Mouse (Mus musculus): ENCODE data around the gene Col6a1. TPM values are rescaled to one million over a fixed set of nuclear protein-coding genes. Genes with fewer than 3 reads are reported as not detected.
A peak's percentile ranks its signal among the peaks of the same experiment; 100 is the strongest.

Gene Col6a1
- total RNA-seq (2014; rRNA removed; ENCODE audit: low replicate concordance) (97.3 and 142 TPM in 2 replicates), polyA plus RNA-seq (2015; fragmentation: Nextera tagmentation; extraction: Ambion mirVana) (68.6 and 69.7 TPM in 2 replicates)

- WGBS: 26% methylated on average over 9 of the region's 9 CpGs
- ATAC-seq (ENCODE audit: insufficient read depth, low read depth): peak; percentile 47; the same call in 1 of the 2 replicates
Observed at GRCm38 (mm10) chr10:76725682-76726285, at the start of gene Col6a1. Gene Col6a1, minus strand, starts transcription at chr10:76726168.

GRCm38 (mm10) chr10:76771624-76772023, 45.7 kb upstream of the Col6a1 start:
- H3K36me3 ChIP-seq (replicated peaks; ENCODE audit: control insufficient read depth, insufficient read depth, low read length): no peaks in the 10 kb centered on the region
- no peaks in the 10 kb centered on the region for H3K27me3 ChIP-seq (ENCODE audit: control insufficient read depth, insufficient read depth, low read length)
- no peak for TF ChIP-seq EP300 (IDR thresholded peaks at IDR 0.05; ENCODE audit: low read depth)
- no peak for TF ChIP-seq CTCF (IDR thresholded peaks at IDR 0.05; ENCODE audit: low read depth)
- no peak overlapping the region for H3K4me3 ChIP-seq (ENCODE audit: low read depth, low read length)
- peak; percentile 75 for ATAC-seq (ENCODE audit: insufficient read depth, low read depth)
- H3K27ac ChIP-seq (ENCODE audit: low read depth): no peak overlapping the region
- 55% methylated on average over 3 of the region's 3 CpGs for WGBS
- DNase-seq (ENCODE audit: low spot score): peak; percentile 6
- no peak overlapping the region for H3K9ac ChIP-seq (replicated peaks; ENCODE audit: low read depth, low read length)
- H3K4me2 ChIP-seq (ENCODE audit: low read depth, low read length): no peak overlapping the region
- H3K9me3 ChIP-seq (replicated peaks; ENCODE audit: control insufficient read depth, low read length): no peaks in the 10 kb centered on the region
- H3K4me1 ChIP-seq (ENCODE audit: control insufficient read depth, insufficient read depth): no peaks in the 10 kb centered on the region

More at GRCm38 (mm10) chr10:76725682-76726285, at the start of gene Col6a1:
- no peaks in the 10 kb centered on the region for H3K9me3 ChIP-seq (replicated peaks; ENCODE audit: control insufficient read depth, low read length)
- H3K27me3 ChIP-seq (ENCODE audit: control insufficient read depth, insufficient read depth, low read length): no peaks in the 10 kb centered on the region
- peak within 1 kb of the TSS; percentile 56 for H3K4me2 ChIP-seq (ENCODE audit: low read depth, low read length)
- no peaks in the 10 kb centered on the region; the same call in 1 of the 2 replicates for H3K4me1 ChIP-seq (ENCODE audit: control insufficient read depth, insufficient read depth)
- H3K4me3 ChIP-seq (ENCODE audit: low read depth, low read length): peak within 1 kb of the TSS; percentile 43
- peaks cover 12% of the 10 kb centered on the region; the same call in 1 of the 2 replicates for H3K36me3 ChIP-seq (replicated peaks; ENCODE audit: control insufficient read depth, insufficient read depth, low read length)
- DNase-seq (ENCODE audit: low spot score): peak; percentile 49
- H3K9ac ChIP-seq (replicated peaks; ENCODE audit: low read depth, low read length): peak within 1 kb of the TSS; percentile 56
- peak within 1 kb of the TSS; percentile 27; the same call in 1 of the 2 replicates for H3K27ac ChIP-seq (ENCODE audit: low read depth)
- TF ChIP-seq EP300 (IDR thresholded peaks at IDR 0.05; ENCODE audit: low read depth): no peak
- no peak for TF ChIP-seq CTCF (IDR thresholded peaks at IDR 0.05; ENCODE audit: low read depth)

- no peak for TF ChIP-seq EP300 (IDR thresholded peaks at IDR 0.05; ENCODE audit: low read depth)
- no peak for TF ChIP-seq CTCF (IDR thresholded peaks at IDR 0.05; ENCODE audit: low read depth)
- DNase-seq (ENCODE audit: low spot score) (no peak), ATAC-seq (ENCODE audit: insufficient read depth, low read depth) (no peak)
- no peak overlapping the region for H3K9ac ChIP-seq (replicated peaks; ENCODE audit: low read depth, low read length)
- H3K4me3 ChIP-seq (ENCODE audit: low read depth, low read length): no peak overlapping the region
- H3K4me2 ChIP-seq (ENCODE audit: low read depth, low read length): no peak overlapping the region
- no peak overlapping the region for H3K27ac ChIP-seq (ENCODE audit: low read depth)
- H3K4me1 ChIP-seq (ENCODE audit: control insufficient read depth, insufficient read depth): no peaks in the 10 kb centered on the region
- H3K9me3 ChIP-seq (replicated peaks; ENCODE audit: control insufficient read depth, low read length): no peaks in the 10 kb centered on the region
- H3K36me3 ChIP-seq (replicated peaks; ENCODE audit: control insufficient read depth, insufficient read depth, low read length): no peaks in the 10 kb centered on the region
- no peaks in the 10 kb centered on the region for H3K27me3 ChIP-seq (ENCODE audit: control insufficient read depth, insufficient read depth, low read length)
- 64% methylated on average over 5 of the region's 5 CpGs for WGBS
Observed at GRCm38 (mm10) chr10:76771086-76771485, 45.1 kb upstream of the Col6a1 start.

- no peaks in the 10 kb centered on the region for H3K36me3 ChIP-seq (replicated peaks; ENCODE audit: control insufficient read depth, insufficient read depth, low read length)
- no peaks in the 10 kb centered on the region for H3K27me3 ChIP-seq (ENCODE audit: control insufficient read depth, insufficient read depth, low read length)
- H3K4me2 ChIP-seq (ENCODE audit: low read depth, low read length): no peak overlapping the region
- TF ChIP-seq CTCF (IDR thresholded peaks at IDR 0.05; ENCODE audit: low read depth) (no peak), EP300 (IDR thresholded peaks at IDR 0.05; ENCODE audit: low read depth) (no peak)
- no peaks in the 10 kb centered on the region for H3K4me1 ChIP-seq (ENCODE audit: control insufficient read depth, insufficient read depth)
- no peak overlapping the region for H3K9ac ChIP-seq (replicated peaks; ENCODE audit: low read depth, low read length)
- H3K9me3 ChIP-seq (replicated peaks; ENCODE audit: control insufficient read depth, low read length): no peaks in the 10 kb centered on the region
- no peak overlapping the region for H3K4me3 ChIP-seq (ENCODE audit: low read depth, low read length)
- DNase-seq (ENCODE audit: low spot score) (no peak), ATAC-seq (ENCODE audit: insufficient read depth, low read depth) (no peak)
- WGBS: 84% methylated on average over 6 of the region's 6 CpGs
- H3K27ac ChIP-seq (ENCODE audit: low read depth): no peak overlapping the region
Observed at GRCm38 (mm10) chr10:76769581-76769980, 43.6 kb upstream of the Col6a1 start.

- TF ChIP-seq CTCF (IDR thresholded peaks at IDR 0.05; ENCODE audit: low read depth) (no peak), EP300 (IDR thresholded peaks at IDR 0.05; ENCODE audit: low read depth) (no peak)
- Histone ChIP-seq H3K9me3 (replicated peaks; ENCODE audit: control insufficient read depth, low read length) (no peaks in the 10 kb centered on the region), H3K4me2 (ENCODE audit: low read depth, low read length) (no peak overlapping the region), H3K27ac (ENCODE audit: low read depth) (no peak overlapping the region), H3K4me1 (ENCODE audit: control insufficient read depth, insufficient read depth) (no peaks in the 10 kb centered on the region), H3K27me3 (ENCODE audit: control insufficient read depth, insufficient read depth, low read length) (no peaks in the 10 kb centered on the region), H3K4me3 (ENCODE audit: low read depth, low read length) (no peak overlapping the region), H3K36me3 (replicated peaks; ENCODE audit: control insufficient read depth, insufficient read depth, low read length) (no peaks in the 10 kb centered on the region), H3K9ac (replicated peaks; ENCODE audit: low read depth, low read length) (no peak overlapping the region)
- ATAC-seq (ENCODE audit: insufficient read depth, low read depth) (no peak), DNase-seq (ENCODE audit: low spot score) (no peak)
- 89% methylated on average over 1 of the region's 1 CpGs for WGBS
Observed at GRCm38 (mm10) chr10:76766196-76766595, 40.2 kb upstream of the Col6a1 start.
